Mouse (Mus musculus): ENCODE results near the gene Zbtb34. TPM values are rescaled to one million over a fixed set of nuclear protein-coding genes. Genes with fewer than 3 reads are reported as not detected.

Zbtb34 gene
- polyA plus RNA-seq (2015; fragmentation: Nextera tagmentation; extraction: Ambion mirVana), result 1.8 and 2.1 TPM in 2 replicates

GRCm38 (mm10) chr2:33430771-33431699 lies at the start of gene Zbtb34:
TSS of gene Zbtb34 (minus strand) at chr2:33431324.

GRCm38 (mm10) chr2:33468466-33469097 lies 37.5 kb upstream of the Zbtb34 start, which contains the start of gene Zbtb43:
TSS of gene Zbtb43 (minus strand) at chr2:33468559.

GRCm38 (mm10) chr2:33370777-33371647 lies 60.1 kb downstream of the Zbtb34 start, which contains the start of gene Ralgps1:
TSS of gene Ralgps1 (minus strand) at chr2:33371486.

Small RNA genes lying within 50 kb of the gene (microRNA-seq; reads per million reads assigned to microRNA genes)
- not detected for gene Gm25998 (ENCODE audit: borderline replicate concordance, insufficient number of aligned reads)

Other genes starting within 250 kb of the Zbtb34 start
- gene Angptl2, start 215.3 kb downstream of the Zbtb34 start, polyA plus RNA-seq (2015; fragmentation: Nextera tagmentation; extraction: Ambion mirVana), result 24.3 and 27.4 TPM in 2 replicates
- gene Ralgps1, start 59.8 kb downstream of the Zbtb34 start, polyA plus RNA-seq (2015; fragmentation: Nextera tagmentation; extraction: Ambion mirVana), result 3.0 and 4.1 TPM in 2 replicates
- 7.6 and 9.4 TPM in 2 replicates for gene Zbtb43, start 37.2 kb upstream of the Zbtb34 start, polyA plus RNA-seq (2015; fragmentation: Nextera tagmentation; extraction: Ambion mirVana)
- 0.08 TPM in 1 of 2 replicates, not detected in the other for gene Lmx1b, start 209.2 kb upstream of the Zbtb34 start, polyA plus RNA-seq (2015; fragmentation: Nextera tagmentation; extraction: Ambion mirVana)

All from adrenal gland, postnatal 0 days (tissue).